Mouse (Mus musculus) olfactory bulb, adult 2 months (tissue): ENCODE measurements at regions not wholly inside any gene's neighbourhood (a gene's known extent, or its start where the extent isn't known, plus 50 kb on each side); places are given as distances from the start of the nearest gene placed in this dataset.

Source experiments
- CTCF ChIP-seq: fragments of 200-500 bp; IDR thresholded peaks from 2 replicates; pipeline ENCODE4 v1.5.1; 2012; ENCODE audit warnings: low read depth, mild to moderate bottlenecking, low read length, moderate library complexity; ENCODE audit not compliant: insufficient read depth
- POLR2A ChIP-seq: fragments of 200-500 bp; IDR thresholded peaks from 2 replicates; pipeline ENCODE4 v1.6.1; 2012; ENCODE audit warnings: mild to moderate bottlenecking, low read depth, low read length, moderate library complexity; ENCODE audit not compliant: insufficient read depth

- TF ChIP-seq CTCF, result no peak
- no peak for TF ChIP-seq POLR2A
Measured at GRCm38 (mm10) chr11:24452267-24452666, 374.4 kb downstream of the Bcl11a start.
